Mouse (Mus musculus): ENCODE measurements at regions not wholly inside any gene's neighbourhood (a gene's known extent, or its start where the extent isn't known, plus 50 kb on each side); places are given as distances from the start of the nearest gene placed in this dataset.

DNA sequence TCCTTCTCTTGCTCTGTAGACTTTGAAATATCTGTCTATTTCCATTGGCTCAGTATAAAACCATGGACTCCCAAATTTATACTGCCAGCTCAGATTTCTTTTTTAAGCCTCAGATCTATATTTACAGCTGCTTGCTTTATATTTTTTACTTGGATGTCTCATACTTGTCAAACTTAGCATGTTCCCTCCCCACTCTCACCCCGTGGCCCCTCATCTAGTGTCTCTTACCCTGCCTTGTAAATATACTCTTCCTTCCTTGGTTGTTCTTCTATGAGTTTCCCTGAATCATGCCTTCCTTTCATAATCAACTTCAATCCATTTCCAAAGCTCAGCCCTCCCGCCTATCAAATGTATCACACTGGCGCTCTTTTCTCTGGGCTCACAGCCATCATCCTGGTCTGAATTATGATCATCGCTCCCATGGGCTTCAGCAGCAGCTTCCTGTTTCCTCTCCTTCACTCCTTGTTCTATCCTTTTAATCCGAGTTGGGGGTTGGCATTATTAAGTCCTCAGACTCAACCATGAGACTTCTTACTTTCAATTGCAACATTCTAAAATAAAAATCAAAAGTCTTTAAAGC is 177.0 kb upstream of the Cnr1 start:
- TF ChIP-seq POLR2A (IDR thresholded peaks at IDR 0.05; ENCODE audit: insufficient read depth, low read depth, low read length) (no peak), EP300 (IDR thresholded peaks at IDR 0.05; ENCODE audit: insufficient read depth, low read depth, low read length) (no peak), CTCF (IDR thresholded peaks at IDR 0.05) (no peak)
